Mouse (Mus musculus): ENCODE results near the gene Ap1s1.

DNA sequence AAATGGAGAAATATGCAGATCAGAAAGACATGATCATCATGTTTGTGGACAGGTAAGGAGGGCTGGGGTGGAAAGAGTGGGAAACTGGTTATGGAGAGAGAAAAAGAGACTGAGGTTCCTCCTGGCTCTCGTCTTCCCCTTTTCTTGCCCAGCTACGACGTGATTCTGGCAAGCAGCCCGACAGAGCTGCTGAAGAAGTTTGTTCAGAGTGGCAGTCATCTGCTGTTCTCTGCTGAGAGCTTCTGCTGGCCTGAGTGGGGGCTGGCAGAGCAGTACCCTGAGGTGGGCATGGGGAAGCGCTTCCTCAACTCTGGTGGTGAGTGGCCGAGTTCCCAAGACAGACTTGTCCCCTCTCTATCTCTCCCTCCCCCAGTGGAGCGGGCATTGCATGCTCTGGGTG lies 57.5 kb downstream of the Ap1s1 start:
- TF ChIP-seq CTCF (IDR thresholded peaks at IDR 0.05; ENCODE audit: insufficient read depth, low read length): no peak
- TF ChIP-seq POLR2A (IDR thresholded peaks at IDR 0.05; ENCODE audit: borderline replicate concordance, extremely low read depth, low read depth, low read length): no peak

All from lung, adult 2 months (tissue).